Mouse (Mus musculus): ENCODE results near the gene Pfkm.

Gene Pfkm

DNA sequence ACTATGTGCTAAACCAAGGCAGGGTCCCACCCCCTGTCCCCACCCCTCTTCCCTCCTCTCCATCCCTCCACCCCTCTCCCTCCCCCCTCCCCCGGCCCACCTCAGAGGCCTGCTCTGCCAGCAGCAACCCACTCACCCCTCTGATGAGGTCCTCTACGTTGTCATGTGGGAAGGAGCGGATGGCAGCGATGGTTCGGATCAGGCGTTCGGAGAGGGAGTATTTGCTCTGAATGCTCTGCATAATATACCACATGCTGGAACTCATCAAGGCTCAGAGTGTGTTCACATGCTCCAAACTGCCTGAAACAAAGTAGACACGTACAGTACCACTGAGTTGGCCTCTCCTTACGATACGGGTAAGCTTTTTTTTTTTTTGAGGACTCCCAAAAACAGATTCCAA lies 50.1 kb downstream of the Pfkm start:
- peak; percentile 70 for DNase-seq

GRCm38 (mm10) chr15:98144861-98145507 lies 52.6 kb downstream of the Pfkm start:
- DNase-seq: peak; percentile 79

GRCm38 (mm10) chr15:98145559-98146181 lies 53.3 kb downstream of the Pfkm start:
- peak; percentile 99 for DNase-seq

DNA sequence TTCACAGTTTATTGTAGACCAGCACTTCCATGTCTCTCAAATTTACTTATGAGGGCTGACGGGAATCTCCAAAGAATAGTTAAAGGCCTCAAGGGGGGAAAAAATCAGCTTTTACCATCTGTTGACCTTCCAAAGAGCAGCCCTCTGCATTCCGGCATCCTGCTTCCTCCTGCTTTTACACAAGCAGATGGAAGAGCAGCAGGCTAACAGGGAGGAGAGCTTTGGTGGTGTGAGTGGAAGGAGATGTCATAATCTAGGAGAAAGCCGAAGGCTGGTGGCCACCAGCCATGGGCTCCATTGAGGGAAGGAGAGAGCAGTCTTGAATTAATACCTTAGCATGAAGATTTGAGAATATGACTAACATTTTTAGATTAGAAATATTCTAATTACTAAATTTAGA lies 56.0 kb downstream of the Pfkm start:
- peak; percentile 14 for DNase-seq

- peak; percentile 97 for DNase-seq
Observed at GRCm38 (mm10) chr15:98149166-98149602, 56.8 kb downstream of the Pfkm start.

DNA sequence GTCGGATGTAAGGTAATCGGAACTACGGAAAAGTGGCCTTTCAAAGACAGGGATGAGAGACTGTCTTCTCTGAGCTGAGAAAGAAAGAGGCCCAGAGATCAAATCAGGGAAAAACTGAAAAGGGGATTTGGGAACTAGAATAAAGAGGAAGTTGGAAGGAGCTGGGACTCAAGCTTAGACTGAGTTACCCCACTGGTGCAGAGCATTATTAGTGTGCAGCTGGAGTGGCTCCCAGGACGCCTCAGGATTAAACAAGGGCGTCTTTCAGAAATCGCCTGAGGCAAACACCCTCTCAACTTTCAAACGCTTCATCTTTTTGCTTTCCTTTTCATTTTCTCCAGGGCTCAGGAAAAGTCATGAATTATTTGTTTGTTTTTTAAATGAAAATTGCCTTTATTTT lies 60.5 kb downstream of the Pfkm start:
- peak; percentile 87 for DNase-seq

DNA sequence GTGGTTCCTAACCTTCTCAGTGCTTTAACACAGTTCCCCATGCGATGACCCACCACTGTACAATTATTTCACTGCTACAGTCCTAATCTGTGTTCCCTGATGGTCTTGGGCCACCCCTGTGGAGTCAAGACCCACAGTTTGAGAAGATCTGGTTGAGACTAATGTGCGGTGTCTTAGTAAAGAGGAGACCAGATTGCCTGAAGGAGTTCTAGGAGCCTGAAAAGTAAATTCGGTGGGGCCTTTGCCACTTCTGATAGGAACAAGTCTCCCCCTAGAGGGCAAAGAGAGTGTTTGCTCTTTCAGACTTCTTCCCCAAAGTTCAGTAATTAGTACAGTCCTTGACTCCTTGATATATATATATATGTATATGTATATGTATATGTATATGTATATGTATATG lies 61.2 kb downstream of the Pfkm start:
- DNase-seq: peak; percentile 85

GRCm38 (mm10) chr15:98154146-98154545 lies 61.8 kb downstream of the Pfkm start:
- peak; percentile 85 for DNase-seq

DNA sequence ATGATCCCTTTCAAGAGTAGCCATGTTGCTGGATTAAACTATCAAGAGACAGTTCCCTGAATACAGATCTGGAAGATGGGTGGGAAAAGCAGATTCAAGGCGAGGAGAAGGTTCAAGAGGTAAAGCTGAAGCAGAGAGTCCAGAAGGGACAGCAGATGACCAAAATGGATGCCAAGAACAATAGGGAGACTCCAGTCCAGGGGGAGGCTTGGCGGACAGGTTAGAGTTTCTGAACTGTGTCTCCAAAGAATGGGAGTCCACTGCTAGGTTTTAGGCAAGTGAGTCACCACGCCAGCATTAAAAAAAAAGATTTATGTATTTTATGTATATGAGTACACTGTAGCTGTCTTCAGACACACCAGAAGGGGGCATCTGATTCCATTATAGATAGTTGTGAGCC lies 62.2 kb downstream of the Pfkm start:
- peak; percentile 61 for DNase-seq

DNA sequence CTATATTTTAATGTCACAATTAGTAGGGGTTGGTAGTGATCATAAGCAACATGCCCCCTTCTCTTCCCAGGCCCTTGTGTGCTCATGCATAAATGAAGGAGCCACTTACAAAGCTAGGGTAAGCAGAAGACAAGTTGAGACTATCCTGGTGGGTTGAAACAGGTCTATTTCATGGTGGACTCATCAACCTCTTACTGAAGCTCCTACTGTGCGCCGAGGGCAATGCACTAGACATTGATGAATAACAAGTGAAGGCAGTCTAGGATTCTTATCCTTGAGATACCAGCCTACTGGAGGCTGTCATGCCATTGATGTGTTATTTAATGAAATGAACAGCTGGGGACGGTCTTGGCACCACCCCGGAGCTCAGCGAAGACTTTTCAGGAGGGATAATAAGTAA lies 62.9 kb downstream of the Pfkm start:
- peak; percentile 19 for DNase-seq

DNA sequence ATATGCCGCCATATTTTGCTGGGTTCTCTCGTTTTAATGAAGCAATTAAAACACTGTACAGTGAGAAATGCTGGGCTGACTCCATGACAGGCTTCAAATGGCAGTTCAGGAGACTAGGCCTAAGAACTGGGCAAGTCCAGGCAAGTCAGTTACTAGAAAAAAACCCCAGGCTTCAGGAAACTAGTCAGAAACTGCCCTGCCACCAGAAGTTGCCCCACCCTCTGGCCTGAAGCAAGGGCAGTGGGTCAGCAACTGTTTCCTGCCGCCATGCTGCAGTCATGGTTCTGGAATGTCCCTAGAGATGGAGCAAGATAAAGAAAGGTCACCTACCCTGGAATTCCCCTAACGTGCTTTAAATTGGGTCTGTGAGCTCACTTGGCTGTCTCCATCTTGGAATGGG lies 63.6 kb downstream of the Pfkm start:
- DNase-seq: peak; percentile 81

DNA sequence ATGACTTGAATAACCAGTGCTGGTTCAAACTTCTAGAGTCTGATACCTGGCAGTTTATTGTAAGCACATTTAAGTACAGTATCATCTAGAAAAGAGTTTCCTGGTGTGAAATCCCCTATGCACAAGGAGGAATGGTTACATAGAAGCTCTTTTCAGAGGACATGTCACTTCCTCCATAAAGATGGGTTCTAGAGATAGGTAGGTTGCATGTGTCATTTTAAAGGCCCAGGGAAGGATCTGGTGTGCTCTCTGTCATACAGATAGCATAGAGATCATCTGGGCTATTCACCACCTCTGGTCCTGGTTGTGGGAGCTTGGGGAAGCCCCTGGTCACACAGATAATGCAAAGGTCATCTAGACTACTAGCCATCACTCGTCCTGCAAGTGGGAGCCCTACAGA lies 64.9 kb downstream of the Pfkm start:
- DNase-seq: peak; percentile 45

- peak; percentile 83 for DNase-seq
Observed at GRCm38 (mm10) chr15:98161026-98161805, 68.8 kb downstream of the Pfkm start.

- peak; percentile 91 for DNase-seq
Observed at GRCm38 (mm10) chr15:98162561-98162960, 70.2 kb downstream of the Pfkm start.

GRCm38 (mm10) chr15:98165525-98165924 lies 73.1 kb downstream of the Pfkm start, which contains the start of gene Asb8:
Asb8 (minus strand) TSS chr15:98165625.
- peak; percentile 74 for DNase-seq

- peak; percentile 72 for DNase-seq
Observed at GRCm38 (mm10) chr15:98166963-98167644, 74.7 kb downstream of the Pfkm start, which contains the start of gene Ccdc184. Ccdc184 (plus strand) TSS chr15:98167158.

DNA sequence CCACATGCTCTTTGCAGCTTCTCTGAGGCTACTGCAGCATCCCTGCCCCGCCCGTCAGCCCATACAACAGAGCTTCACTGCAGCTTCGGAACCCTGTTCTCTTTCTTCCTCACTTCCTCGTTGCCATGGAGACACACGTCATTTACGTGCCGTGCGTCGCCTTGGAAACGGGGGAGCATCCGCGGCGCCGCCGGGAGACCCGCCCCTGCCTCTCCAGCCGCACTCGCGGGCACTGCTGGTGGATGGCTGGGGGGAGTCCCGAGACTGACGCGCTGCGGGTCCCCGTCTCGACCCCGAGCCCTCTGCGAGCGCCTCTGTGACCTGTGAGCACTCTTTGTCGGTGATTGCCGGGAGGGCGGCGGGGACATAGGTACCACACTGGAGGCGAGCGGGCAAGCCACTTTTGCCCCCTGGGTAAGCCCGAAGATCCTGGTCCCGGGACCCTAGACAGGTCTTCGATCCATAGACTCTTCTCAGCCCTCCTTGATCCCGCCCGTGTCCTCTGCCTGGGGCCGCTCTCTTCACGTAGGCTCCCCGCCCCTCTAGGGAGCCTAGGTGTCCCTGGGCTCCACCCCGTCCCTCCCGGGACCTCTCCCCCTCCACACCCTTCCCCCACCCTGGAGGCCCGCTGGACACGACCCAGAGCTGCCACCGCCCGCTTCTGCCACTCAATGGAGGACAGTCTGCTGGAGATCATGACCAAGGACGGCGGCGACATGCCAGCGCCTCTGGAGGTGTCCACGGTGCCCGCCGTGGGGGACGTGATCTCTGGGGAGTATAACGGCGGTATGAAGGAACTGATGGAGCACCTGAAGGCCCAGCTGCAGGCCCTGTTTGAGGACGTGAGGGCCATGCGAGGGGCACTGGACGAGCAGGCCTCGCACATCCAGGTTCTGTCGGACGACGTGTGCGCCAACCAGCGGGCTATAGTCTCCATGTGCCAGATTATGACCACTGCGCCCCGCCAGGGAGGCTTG lies 75.5 kb downstream of the Pfkm start:
- peak; percentile 97 for DNase-seq

DNA sequence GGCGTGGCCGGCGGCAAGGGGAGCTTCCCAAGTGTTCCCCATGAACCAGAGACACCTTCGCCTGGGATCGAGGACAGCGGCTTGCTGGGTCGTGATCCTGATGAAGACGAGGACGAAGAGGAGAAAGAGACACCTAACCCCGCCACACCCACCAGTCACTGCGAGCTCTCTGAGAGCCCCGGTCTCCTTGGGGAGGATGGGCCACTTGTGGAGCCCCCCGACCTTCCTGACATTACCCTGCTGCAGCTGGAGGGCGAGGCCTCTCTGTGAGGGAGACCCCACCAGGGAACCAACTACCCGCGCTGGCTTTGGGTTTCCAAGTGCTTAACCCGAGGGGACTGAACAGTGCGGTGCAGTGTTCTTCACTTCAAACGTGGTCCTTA lies 76.2 kb downstream of the Pfkm start:
- peak; percentile 90 for DNase-seq

DNA sequence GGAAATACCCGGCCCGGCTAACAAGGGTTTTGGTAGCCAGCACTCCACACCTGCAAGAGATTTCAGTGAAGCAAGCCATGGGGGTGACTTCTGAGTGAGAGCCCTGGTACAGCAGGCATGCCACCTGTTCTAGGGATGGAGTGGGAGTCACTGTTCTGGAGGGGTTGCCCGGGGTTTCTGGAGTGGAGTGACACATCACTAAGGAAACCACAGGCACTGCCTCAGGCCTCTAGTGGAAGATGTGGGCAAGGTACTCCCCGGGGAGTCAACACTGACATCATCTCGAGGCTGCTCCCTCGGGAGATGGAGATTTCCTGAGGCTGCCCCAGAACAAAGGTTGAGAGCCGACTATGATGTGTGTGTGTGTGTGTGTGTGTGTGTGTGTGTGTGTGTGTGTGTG lies 78.0 kb downstream of the Pfkm start:
- peak; percentile 93 for DNase-seq

- peak; percentile 71 for DNase-seq
Observed at GRCm38 (mm10) chr15:98170917-98171316, 78.5 kb downstream of the Pfkm start.

DNA sequence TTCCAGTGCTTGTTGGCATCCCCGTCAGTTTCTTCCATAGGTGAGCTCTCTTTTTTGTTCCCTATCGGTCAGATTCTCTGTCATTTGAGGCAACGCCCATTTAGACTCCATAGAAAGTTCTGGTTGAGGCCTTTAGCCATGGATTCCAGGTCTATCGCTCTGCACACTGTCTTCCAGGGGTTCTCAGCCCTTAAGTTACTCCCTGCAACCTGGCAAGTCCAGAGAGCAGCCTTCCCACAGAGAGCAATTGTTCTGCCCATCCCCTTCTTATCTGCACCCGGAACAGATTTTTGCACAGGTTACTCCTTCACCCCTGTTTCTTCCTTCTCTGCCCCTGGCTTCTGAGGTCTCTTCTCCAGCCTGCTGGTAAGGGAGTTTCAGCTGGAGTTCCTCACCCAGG lies 79.7 kb downstream of the Pfkm start:
- DNase-seq: peak; percentile 63

DNA sequence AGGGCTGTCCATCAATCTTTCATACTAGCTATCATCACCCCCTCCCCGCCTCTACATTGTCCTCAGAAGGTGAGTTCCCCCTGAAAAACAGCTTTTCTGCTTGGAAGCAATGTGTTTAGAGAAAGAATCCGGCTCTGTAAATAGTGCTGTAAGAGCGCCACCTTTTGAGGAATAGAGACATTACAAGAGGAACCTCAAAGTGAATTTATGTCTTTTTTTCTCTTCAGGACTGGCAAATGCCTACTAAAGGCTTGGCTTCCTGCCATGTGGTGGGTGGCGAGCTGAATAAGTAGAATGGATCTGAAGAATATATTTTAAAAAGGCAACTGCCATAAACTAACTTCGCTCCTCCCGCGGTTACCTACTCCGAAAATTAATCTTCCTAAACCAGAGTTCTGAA lies 81.4 kb downstream of the Pfkm start:
- DNase-seq: peak; percentile 84

All from heart, adult 11 months (tissue).